Mouse (Mus musculus): ENCODE data around the gene Dnajc6. TPM values are rescaled to one million over a fixed set of nuclear protein-coding genes. Genes with fewer than 3 reads are reported as not detected.

The Dnajc6 gene
- 1 to 10 TPM; 5.0 to 5.4 TPM for total RNA-seq (2021)
- long read RNA-seq, experiment 1, full-length matches to known transcripts = 1 of 4 reads
- long read RNA-seq, experiment 1, partial matches to known transcripts = 2 of 4 reads
- long read RNA-seq, experiment 1, other reads (novel, unspliced or antisense) = 1 of 4 reads
- long read RNA-seq, experiment 2, partial matches to known transcripts = 4 of 5 reads
- long read RNA-seq, experiment 2, other reads (novel, unspliced or antisense) = 1 of 5 reads

- DNase-seq (ENCODE audit: low spot score in 2 of 2) = peak; percentile 49 to 53
Measured at GRCm38 (mm10) chr4:101496534-101497237, at the start of gene Dnajc6. Gene Dnajc6, plus strand, starts transcription at chr4:101496648.

GRCm38 (mm10) chr4:101448701-101449100 is 47.7 kb upstream of the Dnajc6 start:
- DNase-seq (ENCODE audit: low spot score in 2 of 2) = no peak

GRCm38 (mm10) chr4:101449344-101449743 is 47.1 kb upstream of the Dnajc6 start:
- no peak for DNase-seq (ENCODE audit: low spot score in 2 of 2)

DNA sequence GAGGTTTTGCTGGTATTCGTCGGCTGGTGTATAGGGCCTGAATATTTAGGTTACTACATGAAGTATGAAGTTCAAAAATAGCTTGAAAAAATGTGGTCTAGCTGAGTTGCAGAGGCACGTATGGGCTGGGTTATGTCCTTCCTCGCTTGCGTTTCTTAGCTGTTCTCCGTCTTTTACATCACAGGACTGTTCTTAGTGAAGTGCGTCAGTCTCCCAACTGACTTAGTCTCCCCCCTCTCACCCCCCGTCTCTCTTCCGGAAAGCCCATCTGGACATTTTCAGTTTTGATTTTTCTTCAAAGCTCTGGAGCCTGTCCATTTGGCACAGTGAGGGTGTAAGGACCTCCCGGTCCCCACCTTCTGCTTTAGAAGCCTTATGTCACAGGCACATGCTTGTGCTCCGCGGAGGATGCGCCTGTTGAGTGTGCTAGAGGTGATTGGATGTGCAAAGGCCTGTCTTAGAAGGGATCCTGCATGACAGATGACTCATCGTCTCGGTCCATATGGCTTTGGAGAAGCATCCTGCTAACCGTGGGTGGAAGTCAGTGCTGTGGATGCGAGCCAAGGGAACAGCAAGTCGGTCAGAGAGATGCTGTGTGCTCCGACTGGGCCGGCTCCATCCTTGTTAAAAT is 46.2 kb upstream of the Dnajc6 start:
- DNase-seq (ENCODE audit: low spot score in 2 of 2) = no peak

DNA sequence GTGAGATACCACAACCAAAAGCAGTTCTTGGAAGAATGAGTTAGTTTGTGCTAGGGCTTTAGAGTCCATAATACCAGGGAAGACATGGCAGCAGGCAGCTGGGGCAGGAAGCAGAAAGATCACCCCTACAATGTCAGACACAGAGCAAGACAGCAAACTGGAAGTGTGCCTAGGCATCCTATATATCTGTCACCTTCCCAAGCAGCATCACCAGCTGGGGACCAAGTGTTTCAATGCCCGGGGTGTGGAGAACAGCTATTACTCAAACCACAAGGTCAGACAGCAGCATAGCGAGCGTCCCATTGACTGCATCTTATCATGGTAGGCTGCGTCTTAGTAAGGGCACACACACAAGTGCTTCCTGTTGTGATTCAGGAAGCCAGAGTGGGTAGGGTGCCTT is 45.4 kb upstream of the Dnajc6 start:
- DNase-seq (ENCODE audit: low spot score in 2 of 2) = no peak

DNA sequence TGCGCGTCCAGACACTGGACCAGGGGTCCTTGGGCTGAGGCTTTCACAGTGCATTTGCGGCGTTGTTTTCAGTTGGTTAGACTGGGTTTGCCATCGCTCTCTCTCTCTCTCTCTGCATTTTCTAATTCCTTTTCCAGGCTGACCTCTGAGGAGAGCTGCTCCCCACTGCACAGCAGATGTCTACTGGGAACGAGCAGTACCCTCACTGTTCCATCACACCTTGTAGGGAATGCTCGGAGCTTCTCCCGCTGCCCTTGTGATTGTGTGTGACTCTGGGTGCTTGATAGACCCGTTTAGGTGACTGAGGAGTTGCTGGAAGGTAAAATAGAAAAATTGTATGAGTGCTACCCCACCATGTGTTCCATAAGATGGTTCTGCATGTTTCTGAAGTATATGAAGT is 43.6 kb upstream of the Dnajc6 start:
- DNase-seq (ENCODE audit: low spot score in 2 of 2) = no peak

GRCm38 (mm10) chr4:101457176-101457575 is 39.3 kb upstream of the Dnajc6 start:
- DNase-seq (ENCODE audit: low spot score in 2 of 2) = no peak

DNA sequence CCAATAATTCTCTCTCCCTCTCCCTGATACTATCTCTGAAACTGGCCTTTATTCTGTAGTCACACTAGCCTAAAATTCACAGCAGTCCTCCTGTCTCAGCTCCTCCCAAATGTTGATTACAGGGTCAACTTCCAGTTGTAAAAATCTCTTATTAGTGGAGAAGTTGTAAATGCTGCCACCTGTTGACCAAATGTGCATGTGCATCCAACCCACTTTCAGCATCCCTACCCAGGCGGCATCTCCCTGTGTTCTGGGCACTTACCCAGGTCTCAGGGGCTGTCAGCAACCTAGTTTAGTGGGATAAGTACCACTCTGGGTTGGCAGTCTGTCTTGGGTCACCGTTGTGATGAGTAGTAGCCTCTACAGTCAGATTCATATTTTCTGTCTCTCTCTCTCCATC is 38.1 kb upstream of the Dnajc6 start:
- peak; percentile 42 to 47 for DNase-seq (ENCODE audit: low spot score in 2 of 2)

DNA sequence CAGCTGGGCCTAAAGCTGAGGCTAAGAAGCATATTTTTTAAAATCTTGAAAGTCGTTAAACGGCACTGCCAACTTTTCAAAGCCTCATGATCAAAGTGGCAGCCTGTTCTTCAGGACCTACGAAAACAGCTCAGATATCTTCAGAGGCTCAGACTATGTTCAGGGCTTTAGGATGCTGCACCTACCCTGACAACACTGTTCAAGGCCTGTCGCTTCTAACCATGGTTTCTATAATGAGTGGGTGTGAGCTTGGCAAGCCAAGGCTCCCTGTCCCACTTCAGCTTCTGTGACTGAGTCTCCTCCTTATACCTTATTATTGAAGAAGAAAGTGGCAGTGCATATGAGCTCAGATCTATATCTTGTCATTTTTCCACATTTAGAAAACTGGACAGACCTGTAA is 37.1 kb upstream of the Dnajc6 start:
- no peak for DNase-seq (ENCODE audit: low spot score in 2 of 2)

- no peak for DNase-seq (ENCODE audit: low spot score in 2 of 2)
Measured at GRCm38 (mm10) chr4:101460114-101460513, 36.3 kb upstream of the Dnajc6 start.

GRCm38 (mm10) chr4:101462065-101462464 is 34.4 kb upstream of the Dnajc6 start:
- DNase-seq (ENCODE audit: low spot score in 2 of 2) = no peak

GRCm38 (mm10) chr4:101466264-101466663 is 30.2 kb upstream of the Dnajc6 start:
- DNase-seq (ENCODE audit: low spot score in 2 of 2) = no peak

DNA sequence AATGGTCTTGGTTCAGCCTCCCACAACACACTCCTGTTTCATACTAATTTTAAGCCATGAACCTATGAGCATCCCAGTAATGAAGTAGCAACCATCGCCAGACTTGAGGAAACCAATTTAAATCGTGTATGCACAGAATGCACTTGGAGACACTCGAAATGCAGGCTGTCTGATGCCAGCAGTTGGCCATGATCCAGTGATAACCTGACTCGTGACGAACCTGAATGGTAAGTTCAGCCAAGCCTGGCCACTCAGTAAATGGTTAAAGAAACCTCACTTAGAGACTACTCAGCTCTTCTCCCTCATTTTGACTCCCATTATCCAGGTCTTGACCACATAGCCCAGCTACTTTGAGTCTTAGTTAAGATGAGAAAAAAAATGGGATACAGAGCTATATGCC is 27.2 kb upstream of the Dnajc6 start:
- DNase-seq (ENCODE audit: low spot score in 2 of 2) = no peak

DNA sequence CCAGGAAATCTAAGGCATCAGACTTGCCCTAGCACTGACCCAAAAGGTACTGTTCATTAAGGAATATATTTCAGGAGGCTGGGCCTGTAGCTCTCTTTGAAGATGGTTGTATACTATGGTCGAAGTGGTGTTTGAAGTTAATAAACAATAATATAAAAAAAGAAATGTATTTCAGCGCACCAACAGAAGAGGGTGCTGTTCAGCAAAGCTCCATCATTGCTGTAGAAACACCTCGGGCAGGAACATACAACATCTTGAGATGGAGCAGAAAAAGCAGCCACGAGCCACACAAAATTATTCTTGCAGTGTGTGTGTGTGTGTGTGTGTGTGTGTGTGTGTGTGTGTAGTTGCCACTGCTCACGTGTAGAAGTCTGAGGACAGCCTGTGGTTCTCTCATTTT is 25.9 kb upstream of the Dnajc6 start:
- DNase-seq (ENCODE audit: low spot score in 2 of 2) = no peak

GRCm38 (mm10) chr4:101472767-101473166 is 23.7 kb upstream of the Dnajc6 start:
- DNase-seq (ENCODE audit: low spot score in 2 of 2) = no peak

DNA sequence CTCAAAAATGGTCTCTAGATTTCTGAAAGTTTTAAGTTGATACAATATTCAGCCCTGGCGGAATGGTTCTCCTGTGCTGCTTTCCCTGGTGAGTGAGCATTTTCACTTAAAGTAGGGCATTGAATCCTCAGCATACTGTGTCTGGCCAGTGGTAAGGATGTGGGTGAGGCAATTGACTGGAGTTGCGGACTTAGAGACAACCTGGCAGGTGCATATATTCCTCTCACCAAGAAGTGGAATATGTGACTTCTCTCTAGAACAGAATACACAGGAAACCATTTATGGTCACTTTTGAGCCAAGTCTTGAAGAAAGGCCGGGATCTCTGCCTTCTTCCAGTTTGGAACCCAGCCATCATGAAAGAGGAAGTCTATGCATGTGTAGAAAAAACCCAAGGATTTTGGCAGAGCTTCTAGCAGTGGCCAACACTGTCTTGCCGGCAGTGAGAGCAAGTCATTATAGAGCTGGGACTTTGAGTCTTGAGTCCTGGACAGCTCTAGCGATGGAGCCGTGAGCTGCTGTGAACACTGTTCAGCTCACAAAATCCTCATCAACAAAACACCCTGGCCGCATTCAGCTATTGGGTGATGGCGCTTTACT is 6.0 kb upstream of the Dnajc6 start:
- DNase-seq (ENCODE audit: low spot score in 2 of 2) = no peak

DNA sequence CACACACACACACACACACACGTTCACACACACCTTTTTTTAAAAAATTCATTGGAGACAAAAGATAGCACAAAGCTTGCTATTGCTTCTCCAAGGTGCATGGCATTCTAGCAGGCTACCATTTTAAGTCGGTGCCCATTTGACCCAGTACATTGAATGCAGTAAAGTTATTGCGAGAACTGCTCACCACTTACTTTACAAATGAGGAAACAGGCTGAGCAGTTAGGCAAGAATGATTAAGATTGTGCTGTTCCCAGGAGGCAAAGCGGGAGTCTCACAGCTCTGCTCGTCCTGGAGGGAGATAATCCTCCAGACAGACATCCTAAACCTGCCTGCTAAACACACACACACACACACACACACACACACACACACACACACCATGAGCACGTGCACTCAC is 4.7 kb upstream of the Dnajc6 start:
- DNase-seq (ENCODE audit: low spot score in 2 of 2) = no peak

GRCm38 (mm10) chr4:101493611-101494197 is 2.7 kb upstream of the Dnajc6 start:
- DNase-seq (ENCODE audit: low spot score in 2 of 2) = peak in 1 of 2 experiments; percentile 5

DNA sequence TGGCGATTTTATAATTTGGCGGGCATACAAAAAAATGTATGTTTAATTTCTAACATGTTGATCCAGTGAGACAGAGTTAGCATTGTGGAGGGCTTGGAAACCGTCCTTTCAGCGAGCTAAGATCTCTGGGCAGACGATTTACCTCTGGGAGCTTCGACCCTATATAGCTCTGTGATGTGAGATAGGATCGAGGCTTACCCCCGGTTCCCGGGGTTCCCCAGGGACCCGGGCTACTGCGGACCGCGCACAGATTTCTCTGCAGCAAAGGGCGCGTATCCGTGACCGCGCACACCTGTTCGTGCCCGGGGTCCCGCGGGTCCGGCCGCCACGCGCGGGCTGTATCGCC is 287 bp upstream of the Dnajc6 start:
- no peak for DNase-seq (ENCODE audit: low spot score in 2 of 2)

DNA sequence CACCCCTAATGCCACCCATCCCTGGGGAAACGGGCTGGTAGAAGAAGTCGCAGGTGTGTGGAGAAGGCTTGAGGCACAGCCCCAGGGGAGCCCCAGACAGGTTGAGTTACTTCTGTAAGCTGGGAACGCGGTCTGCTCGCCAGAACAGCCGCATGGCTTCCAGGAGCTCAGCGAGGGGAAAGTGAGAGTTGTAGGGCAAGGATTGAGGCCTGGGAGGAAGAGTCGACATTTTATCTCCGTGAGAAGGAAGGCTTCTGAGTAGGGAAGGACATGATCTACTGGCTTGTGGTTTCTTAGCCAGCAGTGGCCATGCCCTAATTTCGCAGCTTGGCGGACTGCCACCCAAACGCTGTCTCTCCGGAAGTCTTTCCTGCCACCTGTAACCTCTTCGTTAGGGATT is 888 bp downstream of the Dnajc6 start:
- DNase-seq (ENCODE audit: low spot score in 2 of 2) = peak; percentile 41 to 46

GRCm38 (mm10) chr4:101504470-101505007 is 8.1 kb downstream of the Dnajc6 start:
- no peak for DNase-seq (ENCODE audit: low spot score in 2 of 2)

All from adrenal gland, adult 18-20 months (tissue).